Mouse (Mus musculus) cerebellum, adult 2 months (tissue): ENCODE measurements at regions not wholly inside any gene's neighbourhood (a gene's known extent, or its start where the extent isn't known, plus 50 kb on each side); places are given as distances from the start of the nearest gene placed in this dataset.

Experiments
- CTCF ChIP-seq: fragments of 200-500 bp; IDR thresholded peaks from 2 replicates; pipeline ENCODE4 v1.5.1; 2011; ENCODE audit warnings: low read depth, mild to moderate bottlenecking, control low read depth, low read length, moderate library complexity, borderline replicate concordance; ENCODE audit not compliant: insufficient read depth
- POLR2A ChIP-seq: fragments of 200-500 bp; IDR thresholded peaks from 2 replicates; pipeline ENCODE4 v1.6.1; 2011; ENCODE audit warnings: low read length, control low read depth, borderline replicate concordance; ENCODE audit not compliant: insufficient read depth

GRCm38 (mm10) chr13:32496263-32496662, 157.7 kb upstream of the Gmds start:
- TF ChIP-seq CTCF (no peak), POLR2A (no peak)
